Mouse (Mus musculus) c-Kit-positive CD71-positive TER-119-negative erythroid progenitor cells, embryonic 14.5 days (primary cell): ENCODE results near the gene Gtf2f1.

Experiments used
- DNase-seq: peaks from one replicate; pipeline ENCODE4 v3.0.0-alpha.2; 2013; ENCODE audit warnings: low read depth

The Gtf2f1 gene

GRCm38 (mm10) chr17:57003994-57004393 is 7.1 kb downstream of the Gtf2f1 start:
- no peak for DNase-seq

GRCm38 (mm10) chr17:57001228-57001627 is 9.9 kb downstream of the Gtf2f1 start:
- no peak for DNase-seq

- DNase-seq: no peak
Observed at GRCm38 (mm10) chr17:56999968-57000609, 11.0 kb downstream of the Gtf2f1 start, which contains the start of gene Pspn. Gene Pspn (minus strand): TSS chr17:57000018.

GRCm38 (mm10) chr17:56999414-56999813 is 11.7 kb downstream of the Gtf2f1 start:
- DNase-seq: no peak

- DNase-seq: peak; percentile 98
Observed at GRCm38 (mm10) chr17:56997029-56997667, 13.9 kb downstream of the Gtf2f1 start, which contains the start of gene Alkbh7. Gene Alkbh7 (plus strand): TSS chr17:56997339.

GRCm38 (mm10) chr17:56996506-56996905 is 14.6 kb downstream of the Gtf2f1 start:
- DNase-seq: no peak

GRCm38 (mm10) chr17:56995046-56995445 is 16.0 kb downstream of the Gtf2f1 start:
- no peak for DNase-seq

- no peak for DNase-seq
Observed at GRCm38 (mm10) chr17:56990966-56991365, 20.1 kb downstream of the Gtf2f1 start.

GRCm38 (mm10) chr17:56990115-56990746 is 20.9 kb downstream of the Gtf2f1 start, which contains the start of gene Clpp:
Gene Clpp (plus strand): TSS chr17:56990305.
- DNase-seq: peak; percentile 97

GRCm38 (mm10) chr17:56989467-56990114 is 21.5 kb downstream of the Gtf2f1 start:
- peak; percentile 78 for DNase-seq

GRCm38 (mm10) chr17:56988921-56989430 is 22.1 kb downstream of the Gtf2f1 start:
- DNase-seq: no peak

- DNase-seq: no peak
Observed at GRCm38 (mm10) chr17:56988441-56988840, 22.6 kb downstream of the Gtf2f1 start.

GRCm38 (mm10) chr17:56986105-56986805 is 24.8 kb downstream of the Gtf2f1 start:
- DNase-seq: no peak

- DNase-seq: no peak
Observed at GRCm38 (mm10) chr17:56985656-56986055, 25.4 kb downstream of the Gtf2f1 start.

- no peak for DNase-seq
Observed at GRCm38 (mm10) chr17:56984886-56985285, 26.2 kb downstream of the Gtf2f1 start.

GRCm38 (mm10) chr17:56982013-56982412 is 29.1 kb downstream of the Gtf2f1 start, which contains the start of gene Acer1:
Gene Acer1 (minus strand): TSS chr17:56982126.
- DNase-seq: no peak

GRCm38 (mm10) chr17:56981049-56981448 is 30.0 kb downstream of the Gtf2f1 start:
- no peak for DNase-seq

- DNase-seq: no peak
Observed at GRCm38 (mm10) chr17:56979524-56979923, 31.6 kb downstream of the Gtf2f1 start.

- no peak for DNase-seq
Observed at GRCm38 (mm10) chr17:56976531-56977390, 34.3 kb downstream of the Gtf2f1 start.

GRCm38 (mm10) chr17:56975391-56975790 is 35.7 kb downstream of the Gtf2f1 start:
- DNase-seq: no peak
